Mouse (Mus musculus) hindbrain, postnatal 0 days (tissue): ENCODE measurements at regions not wholly inside any gene's neighbourhood (a gene's known extent, or its start where the extent isn't known, plus 50 kb on each side); places are given as distances from the start of the nearest gene placed in this dataset.

ENCODE experiments used
- ATAC-seq: fragments of 200-750 bp; cut with Nextera tagmentation; 2 replicates; pipeline ENCODE4 v1.8.0; 2017; ENCODE audit warnings: mild to moderate bottlenecking, moderate TSS enrichment, moderate library complexity
- DNase-seq: peaks from one replicate; pipeline ENCODE4 v3.0.0-alpha.2; 2015; ENCODE audit warnings: low spot score
- H3K27ac ChIP-seq: fragments of 300-500 bp; sonication (generic); 2 replicates; pipeline ENCODE4 v1.5.1; 2014; ENCODE audit warnings: mild to moderate bottlenecking
- H3K27me3 ChIP-seq: fragments of 300-500 bp; sonication (generic); 2 replicates; pipeline ENCODE4 v1.6.1; 2014; ENCODE audit warnings: low read length, mixed read lengths; ENCODE audit not compliant: insufficient read depth
- H3K36me3 ChIP-seq: fragments of 300-500 bp; sonication (generic); 2 replicates; pipeline ENCODE4 v1.6.1; 2014; ENCODE audit warnings: low read length, mixed read lengths; ENCODE audit not compliant: insufficient read depth
- H3K4me1 ChIP-seq: fragments of 300-500 bp; sonication (generic); 2 replicates; pipeline ENCODE4 v1.6.1; 2014; ENCODE audit warnings: antibody characterized with exemption, low read length, mixed read lengths; ENCODE audit not compliant: insufficient read depth
- H3K4me2 ChIP-seq: fragments of 300-500 bp; sonication (generic); 2 replicates; pipeline ENCODE4 v1.6.1; 2014; ENCODE audit warnings: low read depth, mild to moderate bottlenecking, low read length, moderate library complexity, mixed read lengths
- H3K4me3 ChIP-seq: fragments of 300-500 bp; sonication (generic); 2 replicates; pipeline ENCODE4 v1.5.1; 2014; ENCODE audit warnings: low read length
- H3K9ac ChIP-seq: fragments of 300-500 bp; sonication (generic); replicated peaks from 2 replicates; pipeline ENCODE4 v1.6.1; 2014; ENCODE audit warnings: mild to moderate bottlenecking, low read length, moderate library complexity, mixed read lengths
- H3K9me3 ChIP-seq: fragments of 300-500 bp; sonication (generic); 2 replicates; pipeline ENCODE4 v1.6.1; 2016; ENCODE audit warnings: low read length, mixed read lengths
- CTCF ChIP-seq: IDR thresholded peaks from 2 replicates; pipeline ENCODE4 v1.5.1; 2016; ENCODE audit warnings: antibody characterized with exemption, control low read depth, low read depth
- WGBS: fragments of 180-500 bp; shearing (Covaris S2); extraction: QIAGEN DNeasy Blood & Tissue Kit; methylation state at CpG from one replicate; pipeline ENCODE4 v1.1.7; 2014; 5-methylcytosine and 5-hydroxymethylcytosine counted together

- DNase-seq: no peak
Measured at GRCm38 (mm10) chr5:37901861-37902291, 77.5 kb upstream of the Msx1 start.

GRCm38 (mm10) chr5:37898041-37898615, 73.7 kb upstream of the Msx1 start:
- Histone ChIP-seq H3K36me3 (no peaks in the 10 kb centered on the region), H3K4me2 (no peak overlapping the region), H3K9ac (no peak overlapping the region), H3K27ac (no peak overlapping the region), H3K9me3 (no peaks in the 10 kb centered on the region), H3K27me3 (peaks cover 53% of the 10 kb centered on the region), H3K4me1 (peaks cover 6% of the 10 kb centered on the region; the same call in 1 of the 2 replicates), H3K4me3 (no peak overlapping the region)
- no peak for TF ChIP-seq CTCF
- DNase-seq (peak; percentile 60), ATAC-seq (peak; percentile 44; the same call in 1 of the 2 replicates)
- 40% methylated on average over 12 of the region's 12 CpGs for WGBS

More at GRCm38 (mm10) chr5:37901861-37902291, 77.5 kb upstream of the Msx1 start:
- H3K4me2 ChIP-seq: peak overlapping the region; percentile 36
- H3K9ac ChIP-seq: no peak overlapping the region
- no peak overlapping the region for H3K27ac ChIP-seq
- no peak overlapping the region for H3K4me3 ChIP-seq
- no peak for TF ChIP-seq CTCF
- H3K27me3 ChIP-seq: peaks cover 38% of the 10 kb centered on the region
- H3K9me3 ChIP-seq: no peaks in the 10 kb centered on the region
- 0 out of 2 replicates have a peak, but pooled peaks cover 6% of the 10 kb centered on the region for H3K4me1 ChIP-seq
- 6% methylated on average over 16 of the region's 16 CpGs for WGBS
- no peaks in the 10 kb centered on the region for H3K36me3 ChIP-seq
- no peak for ATAC-seq

- TF ChIP-seq CTCF: no peak
- Histone ChIP-seq H3K4me1 (peaks cover 6% of the 10 kb centered on the region; the same call in 1 of the 2 replicates), H3K9me3 (no peaks in the 10 kb centered on the region), H3K36me3 (no peaks in the 10 kb centered on the region), H3K4me2 (no peak overlapping the region), H3K27me3 (peaks cover 53% of the 10 kb centered on the region), H3K9ac (no peak overlapping the region), H3K4me3 (no peak overlapping the region), H3K27ac (no peak overlapping the region)
- WGBS: 40% methylated on average over 6 of the region's 6 CpGs
- DNase-seq (peak; percentile 32), ATAC-seq (no peak; the same call in 1 of the 2 replicates)
Measured at GRCm38 (mm10) chr5:37897501-37897900, 73.1 kb upstream of the Msx1 start.

GRCm38 (mm10) chr5:37895441-37896336, 71.3 kb upstream of the Msx1 start:
- Histone ChIP-seq H3K4me1 (peaks cover 6% of the 10 kb centered on the region; the same call in 1 of the 2 replicates), H3K36me3 (no peaks in the 10 kb centered on the region), H3K4me3 (no peak overlapping the region), H3K4me2 (no peak overlapping the region), H3K9ac (no peak overlapping the region), H3K9me3 (no peaks in the 10 kb centered on the region), H3K27ac (no peak overlapping the region), H3K27me3 (peaks cover 53% of the 10 kb centered on the region)
- 11% methylated on average over 19 of the region's 19 CpGs for WGBS
- ATAC-seq (no peak), DNase-seq (peak; percentile 46)
- peak; percentile 50 for TF ChIP-seq CTCF

GRCm38 (mm10) chr5:37893639-37894550, 69.5 kb upstream of the Msx1 start:
- Histone ChIP-seq H3K9me3 (no peaks in the 10 kb centered on the region), H3K27ac (no peak overlapping the region), H3K27me3 (peaks cover 43% of the 10 kb centered on the region), H3K4me2 (peak overlapping the region; percentile 44), H3K4me1 (peaks cover 6% of the 10 kb centered on the region; the same call in 1 of the 2 replicates), H3K9ac (0 out of 2 replicates have a peak overlapping the region, but pooled peaks have one; percentile 24), H3K4me3 (peak overlapping the region; percentile 18), H3K36me3 (no peaks in the 10 kb centered on the region)
- WGBS: 9% methylated on average over 36 of the region's 36 CpGs
- DNase-seq (peak; percentile 28), ATAC-seq (no peak)
- TF ChIP-seq CTCF: no peak

GRCm38 (mm10) chr5:37890641-37891040, 66.3 kb upstream of the Msx1 start:
- Histone ChIP-seq H3K4me1 (no peaks in the 10 kb centered on the region; the same call in 1 of the 2 replicates), H3K4me3 (no peak overlapping the region), H3K27me3 (peaks cover 38% of the 10 kb centered on the region), H3K9ac (no peak overlapping the region), H3K4me2 (no peak overlapping the region), H3K9me3 (no peaks in the 10 kb centered on the region), H3K27ac (no peak overlapping the region), H3K36me3 (no peaks in the 10 kb centered on the region)
- ATAC-seq (no peak), DNase-seq (no peak)
- TF ChIP-seq CTCF: no peak
- WGBS: 54% methylated on average over 11 of the region's 11 CpGs
